Mouse (Mus musculus) neutrophil, adult 5-6 weeks (primary cell): ENCODE results near the gene Gsg1l. TPM values are rescaled to one million over a fixed set of nuclear protein-coding genes. Genes with fewer than 3 reads are reported as not detected.

ENCODE experiments used
- ATAC-seq: fragments of 151-379, 151-347 bp; 2 replicates; pipeline ENCODE4 v1.8.0; 2017; ENCODE audit warnings: mild to moderate bottlenecking, moderate TSS enrichment; ENCODE audit not compliant: insufficient number of reproducible peaks, poor library complexity, low FRiP score, severe bottlenecking; ENCODE audit errors: extremely low read depth
- total RNA-seq: library from RNA; stranded (forward); fragments of 200-1000 nt; gene quantifications from 2 replicates; pipeline ENCODE4 v1.2.3, GENCODE M21; 2017

Gene Gsg1l
- total RNA-seq, 1 experiment from 2014 or later, result not detected

DNA sequence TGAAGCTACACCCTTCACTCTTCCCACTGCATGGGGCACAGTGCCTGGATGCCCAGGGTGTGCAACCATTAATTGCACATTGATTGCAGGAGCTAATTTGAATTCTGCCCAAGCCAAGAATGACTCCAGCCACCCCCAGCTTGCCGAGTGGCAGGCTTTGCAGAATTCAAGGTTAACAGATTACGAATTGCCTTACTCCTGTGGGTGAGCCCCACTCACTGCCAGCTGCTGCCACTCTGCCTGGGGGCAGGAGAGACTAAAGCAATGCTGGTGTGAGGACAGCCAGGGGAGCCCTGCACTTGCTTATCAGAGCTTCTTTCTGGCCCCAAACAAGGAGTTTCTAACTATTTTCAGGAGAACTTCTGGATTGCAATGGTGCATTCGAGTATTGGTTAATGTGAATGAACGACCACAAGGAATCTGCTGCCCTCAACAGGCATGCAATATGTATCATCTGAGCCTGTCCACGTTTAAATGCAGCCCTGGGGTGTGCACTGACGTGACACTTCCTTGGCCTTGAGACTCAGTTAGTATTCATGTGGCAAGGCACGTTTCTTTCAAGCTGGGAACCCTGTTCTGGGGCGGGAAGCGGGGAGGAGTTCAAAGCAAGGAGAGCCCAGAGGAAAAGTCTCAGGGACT lies 1.2 kb upstream of the Gsg1l start:
- no peak for ATAC-seq

DNA sequence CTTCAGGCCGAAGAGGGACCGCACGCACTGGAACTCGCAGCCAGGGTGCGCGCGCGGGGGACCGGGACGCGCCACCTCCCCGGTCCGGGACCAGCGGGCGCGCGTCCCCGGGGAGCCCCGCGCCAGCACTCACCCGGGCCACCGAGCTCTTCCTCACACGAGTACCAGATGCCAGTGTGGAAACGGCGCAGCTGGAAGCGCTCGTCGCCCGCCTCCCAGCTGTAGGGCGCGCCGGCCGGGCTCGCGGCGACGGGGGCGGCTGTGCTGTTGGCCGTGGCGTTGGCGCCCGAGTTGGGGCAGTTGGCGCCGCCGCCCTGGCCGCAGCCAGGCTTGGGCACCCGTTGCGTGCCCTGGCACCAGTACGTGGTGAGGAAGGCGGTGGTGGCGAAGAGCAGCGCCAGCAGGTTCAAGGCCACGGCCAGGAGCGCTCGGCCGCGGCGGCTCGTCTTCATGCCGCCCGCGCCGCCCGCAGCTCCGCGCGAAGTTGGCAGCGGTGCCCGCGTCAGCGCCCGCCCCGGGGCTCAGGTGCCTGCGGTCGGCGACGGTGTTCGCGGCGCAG lies 405 bp downstream of the Gsg1l start:
- no peak for ATAC-seq

DNA sequence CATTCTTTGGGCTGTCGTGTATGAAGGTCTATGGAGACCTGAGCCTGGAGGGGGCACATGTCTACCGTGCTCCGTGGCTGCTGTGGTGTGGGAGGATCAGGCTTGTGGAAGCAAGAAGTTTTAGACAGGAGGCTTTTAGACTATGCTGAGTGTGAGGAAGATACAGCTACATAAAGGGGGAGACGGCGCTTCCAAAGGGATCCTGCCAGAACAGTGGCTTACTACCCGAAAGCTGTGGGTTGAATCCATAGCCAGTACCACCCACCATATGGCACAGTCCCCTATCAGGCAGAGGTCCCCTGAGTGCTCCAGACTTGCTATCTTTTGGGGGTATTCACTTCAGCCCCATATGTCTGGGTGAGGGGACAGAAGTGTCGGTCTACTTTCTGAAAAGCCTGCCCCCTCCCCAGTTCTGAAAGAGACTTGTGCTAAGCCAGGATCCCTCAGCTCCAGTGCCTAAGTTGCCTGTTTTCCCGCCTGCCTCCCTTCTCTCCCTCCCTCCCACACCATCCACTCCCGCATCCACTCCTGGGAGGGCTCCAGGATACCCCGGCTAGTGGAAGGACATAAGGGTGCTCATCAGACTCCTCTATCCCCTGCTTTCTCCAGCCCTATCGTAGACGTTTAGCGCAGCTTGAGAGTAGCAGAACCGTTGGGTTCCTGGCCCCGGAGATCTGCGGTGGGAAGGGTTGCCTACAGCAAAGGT lies 1.1 kb downstream of the Gsg1l start:
- ATAC-seq, result no peak

DNA sequence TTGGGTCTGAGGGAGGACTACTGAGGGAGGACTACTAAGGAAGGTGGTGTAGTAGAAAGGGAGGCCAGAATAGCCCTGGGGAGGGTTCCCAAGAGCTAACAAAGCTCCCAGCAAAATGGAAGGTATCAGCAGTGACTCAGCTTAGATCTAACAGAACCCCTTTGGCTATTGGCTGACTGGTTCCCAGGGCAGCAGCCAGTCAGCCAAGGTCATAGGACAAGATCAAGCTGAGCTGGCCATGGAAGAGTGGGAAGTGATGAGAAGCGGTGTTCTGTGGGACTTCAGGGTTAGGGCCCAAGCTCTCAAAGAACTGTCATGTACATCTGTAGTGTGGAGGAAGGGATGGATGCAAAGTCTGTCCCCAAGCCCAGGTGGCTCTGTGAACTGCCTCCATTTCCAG lies 5.3 kb downstream of the Gsg1l start:
- no peak for ATAC-seq

DNA sequence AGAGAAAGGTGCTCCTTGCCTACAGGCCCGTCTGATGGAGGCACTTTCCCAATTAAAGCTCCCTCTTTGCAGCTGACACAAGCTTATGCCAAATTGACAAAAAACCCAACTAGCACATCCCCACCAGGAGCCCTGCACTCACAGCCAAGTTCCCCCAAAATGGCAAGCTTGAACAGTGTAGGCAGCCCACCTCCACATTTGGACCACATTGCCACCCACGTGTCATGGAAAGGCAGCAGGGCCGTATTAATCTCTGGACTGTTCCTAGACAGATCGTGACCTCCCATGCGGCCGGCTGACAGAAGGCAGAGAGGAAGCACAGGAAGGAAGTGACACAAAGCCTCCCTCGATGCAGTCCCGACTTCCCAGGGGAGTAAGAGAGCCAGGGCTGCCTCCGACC lies 7.2 kb downstream of the Gsg1l start:
- ATAC-seq, result no peak

DNA sequence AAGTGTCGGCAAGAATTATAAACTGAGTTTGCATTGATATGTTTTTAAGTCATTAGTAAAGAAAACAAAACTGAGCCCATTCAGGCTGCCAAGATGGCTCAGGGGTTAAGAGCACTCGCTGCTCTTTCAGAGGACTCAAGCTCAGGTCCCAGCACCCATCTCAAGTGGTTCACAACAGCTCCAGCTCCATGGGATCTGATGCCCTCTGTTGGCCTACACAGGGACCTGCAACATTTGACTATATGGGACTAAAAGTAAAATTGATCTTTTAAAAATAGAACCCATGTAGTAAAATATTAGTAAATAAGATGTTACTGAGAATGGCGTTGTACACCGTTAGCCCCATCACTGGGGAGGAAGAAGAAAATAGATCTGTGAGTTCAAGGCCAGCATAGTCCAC lies 11.9 kb downstream of the Gsg1l start:
- ATAC-seq, result no peak

DNA sequence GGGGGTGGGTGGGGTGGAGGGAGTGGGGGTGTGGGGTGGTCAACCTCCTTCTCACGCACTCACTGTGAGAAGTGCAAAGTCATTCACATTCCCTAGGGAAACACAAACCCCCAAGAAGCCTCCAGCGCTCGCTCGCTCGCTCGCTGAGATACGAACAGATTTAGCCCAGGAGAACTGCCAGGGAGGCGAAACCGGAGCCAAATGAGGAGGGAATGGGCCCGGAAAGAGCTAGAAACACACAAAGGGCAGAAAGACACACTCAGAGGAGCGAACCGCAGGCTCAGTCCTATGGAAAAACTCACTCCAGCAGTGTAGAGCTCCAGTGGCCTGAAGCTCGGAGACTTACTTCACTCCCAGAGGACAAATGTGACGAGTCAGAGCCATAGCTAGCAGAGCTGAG lies 15.4 kb downstream of the Gsg1l start:
- ATAC-seq, result no peak

DNA sequence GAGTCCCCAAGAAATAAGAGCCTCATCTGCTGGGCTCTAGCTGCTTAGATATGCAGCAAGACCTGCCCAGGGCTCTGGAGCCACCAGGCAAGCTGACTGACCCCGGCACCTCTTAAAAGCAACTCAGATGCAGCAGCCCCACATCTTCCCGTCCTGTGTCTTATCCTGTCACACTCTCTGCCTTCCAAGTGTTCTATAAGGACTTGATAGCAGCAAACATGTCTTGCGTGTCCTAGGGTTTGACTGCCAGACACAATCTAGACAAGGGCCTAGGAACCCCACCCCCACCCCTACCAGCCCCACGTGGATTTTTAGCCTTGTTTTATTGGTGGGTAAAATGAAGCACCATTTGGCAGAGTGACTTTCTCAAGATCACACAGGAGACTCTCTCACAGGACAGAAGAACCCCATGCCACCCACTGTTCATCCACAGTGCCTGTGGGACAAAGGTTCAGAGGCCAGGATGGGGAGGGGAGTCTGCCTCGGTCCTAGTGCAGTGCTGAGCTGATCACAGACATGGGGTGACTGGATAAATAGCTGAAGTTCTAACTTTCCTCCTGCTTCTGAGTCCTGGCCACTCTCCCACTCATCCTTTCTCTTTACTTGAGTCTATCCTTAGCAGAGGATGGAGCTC lies 16.9 kb downstream of the Gsg1l start:
- ATAC-seq, result no peak

DNA sequence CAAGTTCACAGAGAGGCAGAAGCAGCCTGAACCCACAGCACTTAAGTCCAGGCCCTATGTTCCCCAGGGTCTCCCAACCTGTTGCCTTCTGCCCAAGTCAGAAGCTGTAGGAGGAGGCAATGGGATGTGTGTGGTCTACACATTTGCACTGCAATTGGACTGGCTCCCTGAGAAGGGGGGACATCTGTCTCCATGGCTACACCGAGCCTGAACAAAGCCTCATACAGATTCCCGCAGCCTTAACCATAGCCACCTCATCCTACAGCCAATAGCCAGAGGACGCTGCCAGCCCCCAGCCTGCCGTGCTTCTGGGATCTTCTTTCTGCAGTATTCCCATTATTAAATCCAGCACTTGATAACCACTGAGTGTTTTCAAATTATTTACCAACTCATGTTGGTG lies 20.0 kb downstream of the Gsg1l start:
- no peak for ATAC-seq

DNA sequence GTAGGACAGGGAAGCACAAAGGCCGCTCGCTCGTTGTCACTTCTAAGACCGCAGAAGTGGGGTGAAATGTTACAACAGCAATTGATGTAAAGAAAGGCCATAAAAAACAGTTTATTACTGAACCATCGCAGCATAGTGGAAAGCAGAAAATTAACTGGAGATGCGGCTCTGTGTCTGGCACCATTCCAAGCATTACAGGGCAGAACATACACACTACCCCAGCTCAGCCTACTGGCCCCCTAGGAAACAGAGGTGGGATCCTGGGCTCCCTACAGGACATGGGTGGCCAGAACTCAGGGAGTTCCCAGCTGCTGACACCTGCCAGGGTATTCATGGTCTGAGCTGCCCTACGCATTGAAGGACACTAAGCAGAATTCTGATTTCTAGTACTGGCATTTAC lies 23.3 kb downstream of the Gsg1l start:
- ATAC-seq, result no peak

DNA sequence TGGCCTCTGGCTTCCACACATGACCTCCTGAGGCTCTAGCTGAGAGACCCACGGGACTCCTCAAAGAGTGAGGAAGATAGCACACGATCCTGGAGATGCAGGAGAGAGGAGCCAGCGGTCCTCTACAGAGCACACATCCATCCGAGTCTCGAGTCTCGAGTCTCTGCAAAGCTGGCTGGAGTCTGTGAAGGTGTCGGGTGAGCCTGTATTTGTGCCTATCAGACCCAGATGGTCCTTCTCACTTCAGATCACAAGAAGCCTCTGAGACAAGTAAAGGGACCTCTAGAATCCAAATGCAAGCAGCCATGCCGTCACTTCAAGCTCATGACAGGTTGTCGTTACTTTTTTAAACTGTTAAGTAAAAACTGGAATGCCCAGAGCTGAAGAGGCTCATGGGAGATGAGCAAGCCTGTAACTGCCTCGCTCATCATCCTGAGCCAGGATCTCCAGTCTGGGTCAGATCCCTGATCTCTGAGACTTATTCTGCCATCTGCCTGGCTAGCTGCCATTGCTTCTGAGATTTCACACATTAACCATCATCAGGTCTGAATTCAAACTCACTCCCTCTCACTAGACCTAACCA lies 24.8 kb downstream of the Gsg1l start:
- ATAC-seq, result no peak

DNA sequence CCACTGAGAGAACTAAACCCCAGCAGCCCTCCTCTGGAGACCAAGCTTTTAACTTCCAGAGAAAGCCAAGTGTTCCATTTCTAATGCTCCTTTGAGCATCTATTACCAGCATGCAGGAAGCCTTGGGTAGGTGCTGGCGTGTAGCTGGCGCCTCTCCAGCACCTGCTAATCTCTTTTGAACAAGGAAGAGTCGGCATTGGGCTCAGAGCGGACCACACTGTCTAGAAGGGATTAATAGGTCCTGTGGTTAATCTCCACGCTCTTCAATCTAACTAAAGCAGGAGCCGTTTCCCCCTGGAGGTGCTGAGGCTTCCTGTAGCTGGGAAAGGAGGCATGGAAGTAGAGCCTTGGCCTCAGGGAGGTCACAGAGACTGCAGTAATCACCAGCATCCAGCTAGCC lies 27.6 kb downstream of the Gsg1l start:
- ATAC-seq, result no peak

DNA sequence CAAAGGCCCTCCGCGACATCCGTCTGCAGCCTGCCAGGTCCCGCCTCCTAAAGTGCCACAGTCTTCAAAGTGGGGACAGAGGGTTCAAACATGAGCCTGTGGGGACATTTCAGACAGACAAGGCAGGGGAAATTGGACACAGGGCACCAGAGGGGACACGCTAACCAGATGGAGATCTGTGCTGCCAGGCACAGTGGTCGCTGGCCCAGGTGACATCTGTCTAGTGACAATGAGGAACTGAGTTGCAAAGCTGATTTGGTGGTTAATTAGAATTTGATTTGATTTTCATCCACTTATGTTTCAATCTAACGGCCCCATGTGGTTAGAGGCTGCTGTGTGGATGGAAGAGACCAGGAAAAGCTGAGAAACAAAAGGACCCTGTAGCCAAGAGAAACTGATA lies 28.6 kb downstream of the Gsg1l start:
- ATAC-seq, result no peak

DNA sequence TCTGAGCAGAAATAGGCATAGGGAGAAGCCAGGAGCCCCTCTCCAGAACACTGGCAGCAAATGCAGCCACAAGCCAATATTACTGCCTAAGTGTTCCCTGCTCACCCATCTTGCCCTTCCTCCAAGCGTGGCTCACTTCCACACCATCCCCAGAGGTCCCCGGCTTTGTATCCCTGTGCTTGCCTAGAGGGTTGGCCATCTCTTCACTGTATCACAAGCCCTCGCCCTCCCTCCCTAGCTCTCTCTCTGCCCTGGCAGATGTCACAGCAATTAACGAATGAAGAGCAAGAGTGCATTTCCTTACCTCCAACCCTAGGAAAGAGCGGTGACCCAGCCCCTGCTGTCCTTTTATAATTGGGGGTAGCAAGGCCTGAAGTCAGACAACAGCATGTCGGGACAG lies 30.3 kb downstream of the Gsg1l start:
- no peak for ATAC-seq

DNA sequence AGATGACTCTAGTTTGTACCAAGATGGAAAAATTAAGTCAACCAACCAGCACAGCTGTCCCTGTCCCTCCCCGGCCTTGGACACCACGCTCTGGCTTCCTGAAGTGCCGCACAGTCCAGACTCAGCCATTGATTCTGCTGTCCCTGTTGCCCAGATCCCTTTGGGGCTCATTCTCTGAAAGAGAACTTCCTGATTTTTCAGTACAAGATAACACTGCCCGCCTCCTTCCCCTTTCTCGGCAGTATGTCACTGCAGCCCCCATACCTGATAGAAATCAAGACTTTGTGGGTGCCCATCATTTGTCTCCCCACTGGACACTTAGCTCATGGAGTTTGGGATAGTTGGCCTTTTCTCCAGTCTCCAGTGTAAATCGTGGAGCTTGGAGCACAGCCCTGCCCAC lies 37.1 kb downstream of the Gsg1l start:
- no peak for ATAC-seq

DNA sequence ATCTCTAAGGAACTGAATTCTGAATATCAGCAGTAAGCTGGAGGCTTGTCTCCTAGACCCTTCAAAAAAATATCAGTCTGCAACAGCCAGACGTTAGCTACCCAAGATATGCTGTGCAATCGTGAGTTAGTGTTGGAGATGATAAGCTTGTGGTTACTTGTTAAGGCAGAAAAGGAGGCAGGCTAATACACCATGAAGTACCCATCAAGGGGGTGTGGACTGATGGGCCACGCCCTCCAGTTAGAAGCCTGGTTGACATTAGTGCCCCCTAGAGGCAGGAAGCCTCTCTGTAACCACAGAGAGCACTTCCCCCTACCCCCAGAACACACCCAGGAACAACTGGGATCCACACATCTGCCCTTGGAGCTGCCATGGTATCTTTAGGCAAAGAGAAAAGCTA lies 39.9 kb downstream of the Gsg1l start:
- no peak for ATAC-seq

DNA sequence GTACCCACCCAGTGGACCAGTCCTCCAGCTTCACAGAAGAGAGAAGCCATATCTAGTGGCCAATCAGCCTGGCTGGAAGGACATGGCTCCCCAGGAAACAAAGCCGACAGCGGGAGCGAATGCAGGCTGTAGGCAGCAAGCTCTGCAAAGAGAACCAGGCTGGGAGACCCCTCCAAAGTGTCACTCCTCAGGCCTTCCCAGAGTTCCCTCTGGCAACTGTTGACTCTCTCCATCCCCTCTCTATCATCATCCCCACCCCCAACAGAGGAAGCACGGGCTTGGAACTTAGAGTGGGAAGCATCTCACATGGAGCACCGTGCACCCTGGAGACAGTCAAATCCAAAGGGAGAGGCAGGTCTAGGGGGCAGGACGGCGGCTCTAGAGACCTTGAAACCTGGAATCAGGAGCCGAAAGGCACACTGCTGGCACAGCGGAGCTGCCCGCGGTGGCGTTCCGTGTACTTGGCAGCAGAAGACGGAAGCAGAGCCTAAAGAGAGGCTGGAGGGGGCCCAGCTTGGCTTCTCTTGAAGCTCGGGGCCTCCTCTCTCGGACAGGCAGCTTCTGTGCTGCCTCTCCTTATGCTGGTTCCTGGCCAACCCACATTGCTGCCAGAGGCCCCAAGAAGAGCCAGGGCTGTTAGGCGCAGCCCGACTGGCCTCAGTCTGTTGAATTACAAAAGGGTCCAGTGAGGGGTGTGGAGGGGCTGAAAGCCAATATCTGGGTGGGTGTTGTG lies 41.3 kb downstream of the Gsg1l start:
- no peak for ATAC-seq

DNA sequence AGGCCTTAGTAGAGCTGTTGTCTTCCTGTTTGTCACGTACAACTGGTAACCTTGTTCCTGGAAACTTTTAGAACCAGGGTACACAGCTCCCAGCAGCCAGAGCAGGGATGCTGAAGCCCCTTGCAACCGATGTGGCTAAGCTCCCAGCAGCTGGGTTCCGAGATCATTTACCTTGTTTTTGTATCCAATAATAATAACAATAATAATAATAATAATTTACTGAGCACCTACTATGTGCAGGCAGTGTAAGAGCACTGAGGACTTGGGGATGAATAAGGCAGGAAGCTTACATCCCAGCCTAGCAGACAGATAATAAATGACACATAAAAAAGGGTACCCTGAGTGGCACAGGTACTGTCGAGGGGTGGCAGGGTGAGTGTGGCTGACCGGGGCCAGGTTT lies 42.4 kb downstream of the Gsg1l start:
- ATAC-seq, result no peak

DNA sequence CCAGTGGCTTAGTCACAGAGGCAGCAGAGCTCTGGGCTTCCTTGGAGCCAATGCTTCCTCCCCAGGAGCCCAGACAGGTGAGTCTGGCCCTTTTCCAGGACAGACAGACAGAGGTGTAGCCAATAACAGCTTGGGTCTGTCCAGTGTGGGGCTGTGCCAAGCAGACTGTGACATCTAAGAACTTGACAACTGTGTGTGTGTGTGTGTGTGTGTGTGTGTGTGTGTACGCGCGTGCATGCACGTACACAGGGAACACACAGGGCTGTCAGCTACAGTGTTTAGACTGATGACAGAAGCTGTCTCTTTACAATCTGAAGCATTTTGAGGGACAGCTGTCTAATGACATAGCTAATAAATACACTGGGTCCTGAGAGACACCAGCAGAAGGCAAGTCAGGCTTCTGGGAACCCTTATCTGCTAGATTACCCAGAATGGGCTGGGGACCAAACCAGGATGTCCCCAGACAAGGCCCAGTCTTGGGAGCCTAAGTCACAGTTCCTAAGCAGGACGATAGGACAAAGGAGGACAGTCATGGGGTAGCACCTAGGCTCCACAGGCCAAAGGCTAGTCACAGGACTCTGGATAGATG lies 42.9 kb downstream of the Gsg1l start:
- ATAC-seq, result no peak
